ENCODE assay signal across 8 mouse cellular contexts in genomic region chr7:27978683-27979528, GRCm38 (mm10). TPM values are rescaled to one million over a fixed set of nuclear protein-coding genes. Genes with fewer than 3 reads are reported as not detected.
A peak's percentile ranks its signal among the peaks of the same experiment; 100 is the strongest.
DNase-seq lines count a peak whose midpoint lies in the region; ATAC-seq lines count a peak whose summit lies in the region.

Gene Zfp780b, minus strand, starts transcription at chr7:27979171.

- no peaks in the 10 kb centered on the region for H3K27me3 ChIP-seq in heart, embryonic 13.5 days (replicated peaks)
- H3K27me3 ChIP-seq in liver, embryonic 12.5 days (replicated peaks) = no peaks in the 10 kb centered on the region
- no peaks in the 10 kb centered on the region for H3K27me3 ChIP-seq in stomach, embryonic 15.5 days (replicated peaks)

- peak within 1 kb of the TSS; percentile 89 for H3K4me3 ChIP-seq in brown adipose tissue, adult 24 weeks (ENCODE audit: insufficient read depth, low read depth, low read length)
- peak within 1 kb of the TSS; percentile 92 for H3K4me3 ChIP-seq in heart, embryonic 13.5 days
- H3K4me3 ChIP-seq in liver, embryonic 12.5 days = peak within 1 kb of the TSS; percentile 80
- H3K4me3 ChIP-seq in stomach, embryonic 15.5 days (replicated peaks) = peak within 1 kb of the TSS; percentile 71

- peaks cover 24% of the 10 kb centered on the region for H3K9me3 ChIP-seq in heart, embryonic 13.5 days
- peaks cover 16% of the 10 kb centered on the region for H3K9me3 ChIP-seq in liver, embryonic 12.5 days (replicated peaks)
- H3K9me3 ChIP-seq in stomach, embryonic 15.5 days = no peaks in the 10 kb centered on the region

- H3K4me2 ChIP-seq in heart, embryonic 13.5 days = peak within 1 kb of the TSS; percentile 96
- H3K4me2 ChIP-seq in liver, embryonic 12.5 days = peak within 1 kb of the TSS; percentile 82
- peak within 1 kb of the TSS; percentile 76 for H3K4me2 ChIP-seq in stomach, embryonic 15.5 days

- H3K4me1 ChIP-seq in brown adipose tissue, adult 24 weeks (ENCODE audit: control insufficient read depth, insufficient read depth, insufficient read length, low read length) = 0 out of 2 replicates have a peak, but pooled peaks cover 3% of the 10 kb centered on the region
- H3K4me1 ChIP-seq in heart, embryonic 13.5 days = peaks cover 11% of the 10 kb centered on the region
- H3K4me1 ChIP-seq in liver, embryonic 12.5 days = peaks cover 20% of the 10 kb centered on the region
- peaks cover 6% of the 10 kb centered on the region; the same call in 1 of the 2 replicates for H3K4me1 ChIP-seq in stomach, embryonic 15.5 days

- H3K27ac ChIP-seq in brown adipose tissue, adult 24 weeks (replicated peaks; ENCODE audit: low read depth, low read length) = peak within 1 kb of the TSS; percentile 89
- peak within 1 kb of the TSS; percentile 79 for H3K27ac ChIP-seq in heart, embryonic 13.5 days (replicated peaks)
- peak within 1 kb of the TSS; percentile 75 for H3K27ac ChIP-seq in liver, embryonic 12.5 days
- H3K27ac ChIP-seq in stomach, embryonic 15.5 days = peak within 1 kb of the TSS; percentile 93

- H3K36me3 ChIP-seq in heart, embryonic 13.5 days = peaks cover 24% of the 10 kb centered on the region
- peaks cover 17% of the 10 kb centered on the region for H3K36me3 ChIP-seq in liver, embryonic 12.5 days
- no peaks in the 10 kb centered on the region for H3K36me3 ChIP-seq in stomach, embryonic 15.5 days

- DNase-seq in CD4-positive, CD25-positive, alpha-beta regulatory T cell, adult 2 months (ENCODE audit: low read depth, low spot score) = peak; percentile 85
- peak; percentile 11 for DNase-seq in fat pad, adult 2 months (ENCODE audit: extremely low read depth, low read depth, low spot score)
- peak; percentile 86 for DNase-seq in kidney, postnatal 10 days
- peak; percentile 50 to 54 for DNase-seq in natural killer cell, adult 2 months (ENCODE audit: low spot score in 2 of 2)

- under 1% methylated on average over 29 of the region's 29 CpGs for WGBS in heart, embryonic 13.5 days
- under 1% methylated on average over 29 of the region's 29 CpGs for WGBS in liver, embryonic 12.5 days (ENCODE audit: insufficient replicate concordance)
- under 1% methylated on average over 29 of the region's 29 CpGs for WGBS in stomach, embryonic 15.5 days

- ATAC-seq in heart, embryonic 13.5 days (ENCODE audit: extremely low read depth, insufficient number of reproducible peaks, low FRiP score, low TSS enrichment) = peak; percentile 77
- ATAC-seq in liver, embryonic 12.5 days = peak; percentile 88
- ATAC-seq in stomach, embryonic 15.5 days (ENCODE audit: insufficient read depth, low FRiP score, low read depth) = peak; percentile 88

- peak within 1 kb of the TSS; percentile 96 for H3K9ac ChIP-seq in heart, embryonic 13.5 days
- H3K9ac ChIP-seq in liver, embryonic 12.5 days = peak within 1 kb of the TSS; percentile 83
- peak within 1 kb of the TSS; percentile 84 for H3K9ac ChIP-seq in stomach, embryonic 15.5 days

RNA-seq across cellular contexts. Expression of gene Zfp780b, which starts in this region (rescaled TPM):
- 5.2 and 6.8 TPM in 2 replicates for polyA plus RNA-seq in brown adipose tissue, adult 24 weeks (2012; ENCODE audit: insufficient read depth, insufficient read length, missing spikeins)
- polyA plus RNA-seq in heart, embryonic 13.5 days (2015; fragmentation: Nextera tagmentation; extraction: Ambion mirVana) = 12.0 and 13.1 TPM in 2 replicates
- 8.0 and 9.3 TPM in 2 replicates for polyA plus RNA-seq in liver, embryonic 12.5 days (2016; fragmentation: Nextera tagmentation; extraction: Ambion mirVana)
- polyA plus RNA-seq in stomach, embryonic 15.5 days (2015; fragmentation: Nextera tagmentation; extraction: Ambion mirVana) = 18.3 and 20.0 TPM in 2 replicates

Comparison
In these comparisons a context has a peak if more than half of its experiments do, and no peak if none do; other contexts are left out.
1. Peak in every context shown above with its lines: DNase-seq, ATAC-seq, H3K4me3 ChIP-seq and H3K27ac ChIP-seq.
2. DNase-seq: peak in every context shown above with its lines; median percentile 86 in kidney, postnatal 10 days; 85 in CD4-positive, CD25-positive, alpha-beta regulatory T cell, adult 2 months; 52 in natural killer cell, adult 2 months; 11 in fat pad, adult 2 months.